Mouse (Mus musculus): Measurements from ENCODE around the gene BC051665.

DNA sequence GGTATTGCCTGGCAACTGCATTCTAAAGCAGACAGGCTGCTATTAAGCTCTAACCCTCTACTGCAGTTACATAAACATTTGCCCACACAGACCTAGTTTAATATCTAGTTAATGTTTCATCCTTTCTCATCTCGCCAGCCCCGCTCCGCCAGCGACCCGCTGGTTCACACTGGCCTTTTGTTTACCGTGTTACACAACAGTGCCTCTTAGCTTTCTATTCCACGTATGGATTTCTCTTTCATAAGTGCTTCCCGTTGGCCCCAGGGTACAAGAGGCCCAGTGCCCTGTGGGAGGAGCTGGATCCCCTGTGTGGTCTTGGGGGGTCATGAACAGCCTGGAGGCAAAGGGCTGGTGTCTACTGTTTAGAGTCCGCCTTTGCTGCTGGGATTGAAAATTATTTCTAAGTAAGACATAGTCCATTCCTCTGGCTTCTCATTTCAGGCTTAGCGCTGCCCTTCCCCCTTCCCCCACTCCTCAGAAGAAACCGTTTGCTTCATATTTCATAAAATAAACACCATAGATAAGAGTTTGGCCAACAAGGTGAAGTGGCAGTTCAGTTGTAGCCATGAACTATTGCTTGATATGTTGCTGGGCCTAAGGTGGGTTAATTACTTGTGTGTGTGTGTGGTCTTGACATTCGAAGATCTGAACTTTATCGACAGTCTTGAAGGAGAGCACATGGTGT, 49.6 kb downstream of the BC051665 start:
- TF ChIP-seq CTCF (IDR thresholded peaks at IDR 0.05; ENCODE audit: low read depth, low read length) (no peak), POLR2A (IDR thresholded peaks at IDR 0.05; ENCODE audit: extremely low read depth, insufficient read depth, low read length) (no peak)

Data from liver, adult 2 months (tissue).